Mouse (Mus musculus) adrenal gland, postnatal 25 days (tissue): ENCODE results near the gene Oosp2. TPM values are rescaled to one million over a fixed set of nuclear protein-coding genes. Genes with fewer than 3 reads are reported as not detected.

Experiments
- DNase-seq: peaks from one replicate; pipeline ENCODE4 v3.0.0; 2021; ENCODE audit warnings: mixed read lengths
- long read RNA-seq: library from polyadenylated mRNA; stranded (forward); transcript quantifications from one replicate; pipeline ENCODE4 v2.0.0, GENCODE M21; 2021
- total RNA-seq: library from RNA; stranded (reverse); gene quantifications from 2 replicates; pipeline ENCODE4 v1.2.3, GENCODE M21; 2021

Gene Oosp2
- total RNA-seq, result 0.67 TPM in 1 of 2 replicates, not detected in the other
- long read RNA-seq, partial matches to known transcripts, result 0 of 1 reads
- long read RNA-seq, other reads (novel, unspliced or antisense), result 1 of 1 reads

DNA sequence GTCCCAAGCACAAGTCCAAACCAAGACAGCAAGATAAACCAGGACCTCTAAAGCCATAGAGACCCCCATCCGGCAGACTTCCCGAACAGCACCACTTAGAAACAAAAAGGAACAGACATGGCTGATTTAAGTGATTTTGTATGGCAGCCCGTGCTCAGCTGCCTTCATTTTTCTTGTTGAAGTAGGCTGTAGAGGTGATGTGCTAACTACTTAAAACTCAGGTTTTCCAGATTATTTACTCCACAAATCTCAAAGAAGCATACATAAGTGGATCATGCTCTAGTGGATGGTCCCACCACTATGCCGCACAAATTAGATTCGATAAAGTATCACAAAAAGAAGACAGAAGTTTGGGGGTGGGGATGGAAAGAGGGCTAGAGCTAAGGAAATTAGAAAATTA lies at the start of gene Oosp2:
Oosp2 (minus strand) TSS at position 101 of the 400 bp plus-strand sequence.
- DNase-seq, result no peak

DNA sequence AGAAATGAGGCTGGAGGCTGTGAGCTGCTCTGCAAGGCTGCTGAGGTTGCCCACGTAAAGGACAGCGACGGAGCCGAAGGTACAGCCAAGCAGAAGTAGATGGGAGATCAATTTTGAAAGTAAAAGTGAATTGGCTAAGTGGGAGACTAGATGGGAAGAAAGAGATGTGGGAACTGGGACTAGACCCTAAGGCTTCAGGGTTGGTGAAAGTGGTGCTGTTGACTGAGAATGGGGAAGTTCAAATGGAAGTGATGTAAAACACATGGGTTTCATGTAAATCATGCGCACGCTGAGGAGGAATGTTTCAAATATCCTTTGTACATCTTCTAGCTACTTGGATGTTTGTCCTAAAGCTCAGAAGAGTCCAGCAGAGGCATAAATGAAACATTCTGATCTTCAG lies 38.0 kb upstream of the Oosp2 start:
- no peak for DNase-seq

- no peak for DNase-seq
Measured at GRCm38 (mm10) chr19:11696755-11697154, 36.4 kb upstream of the Oosp2 start, which contains the start of gene Oosp3. TSS of gene Oosp3 (plus strand) at chr19:11697055.

DNA sequence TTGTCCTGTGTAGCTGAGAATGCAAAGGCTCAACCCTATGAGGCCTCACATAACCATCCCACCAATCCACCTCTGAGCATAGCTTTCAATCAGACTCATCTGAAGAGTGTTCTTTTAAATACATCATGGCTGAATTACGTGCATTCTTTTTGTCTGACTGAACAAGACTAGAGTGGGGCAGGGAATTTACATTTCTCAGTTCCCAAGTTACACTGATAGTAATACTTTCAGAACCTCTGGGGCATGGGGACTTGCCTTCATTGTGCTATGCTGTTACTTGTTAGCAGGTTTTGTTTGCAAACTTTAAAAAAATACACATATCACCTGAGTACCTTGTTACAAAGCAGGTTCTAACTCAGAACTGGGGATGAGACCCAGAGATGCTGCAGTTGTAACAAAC lies 31.1 kb upstream of the Oosp2 start:
- no peak for DNase-seq

GRCm38 (mm10) chr19:11690839-11691238 lies 30.5 kb upstream of the Oosp2 start, which contains the start of gene Oosp1:
TSS of gene Oosp1 (minus strand) at chr19:11691150.
- DNase-seq, result no peak

DNA sequence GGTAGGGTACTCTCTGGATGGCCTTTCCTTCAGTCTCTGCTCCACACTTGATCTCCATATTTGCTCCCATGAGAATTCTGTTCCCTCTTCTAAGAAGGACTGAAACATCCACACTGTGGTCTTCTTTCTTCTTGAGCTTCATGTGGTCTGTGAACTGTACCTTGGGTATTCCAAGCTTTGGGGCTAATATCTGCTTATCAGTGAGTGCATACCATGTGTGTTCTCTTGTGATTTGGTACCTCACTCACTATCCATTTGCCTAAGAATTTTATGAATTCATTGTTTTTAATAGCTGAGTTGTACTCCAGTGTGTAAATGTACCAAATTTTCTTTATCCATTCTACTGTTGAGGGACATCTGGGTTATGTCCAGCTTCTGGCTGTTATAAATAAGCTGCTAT lies 1.2 kb upstream of the Oosp2 start:
- no peak for DNase-seq

DNA sequence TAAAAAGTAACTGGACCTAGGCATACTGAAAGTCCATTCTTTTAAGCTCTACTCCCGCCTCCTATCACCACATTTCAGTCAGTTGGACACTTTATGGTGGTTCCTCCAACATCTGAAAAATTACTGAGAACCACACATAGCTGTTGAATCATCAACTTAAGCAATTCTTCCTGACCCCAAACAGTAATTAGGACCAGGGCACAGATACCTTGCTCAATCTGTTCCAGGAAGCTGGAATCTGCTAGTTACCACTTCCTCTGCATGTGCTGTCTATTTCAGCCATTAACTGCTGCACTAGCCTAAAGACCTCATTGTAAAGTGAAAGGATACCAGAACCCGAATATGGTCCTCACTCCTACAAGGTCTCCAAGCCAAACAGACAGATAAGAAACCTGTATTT lies 1.2 kb downstream of the Oosp2 start:
- no peak for DNase-seq

DNA sequence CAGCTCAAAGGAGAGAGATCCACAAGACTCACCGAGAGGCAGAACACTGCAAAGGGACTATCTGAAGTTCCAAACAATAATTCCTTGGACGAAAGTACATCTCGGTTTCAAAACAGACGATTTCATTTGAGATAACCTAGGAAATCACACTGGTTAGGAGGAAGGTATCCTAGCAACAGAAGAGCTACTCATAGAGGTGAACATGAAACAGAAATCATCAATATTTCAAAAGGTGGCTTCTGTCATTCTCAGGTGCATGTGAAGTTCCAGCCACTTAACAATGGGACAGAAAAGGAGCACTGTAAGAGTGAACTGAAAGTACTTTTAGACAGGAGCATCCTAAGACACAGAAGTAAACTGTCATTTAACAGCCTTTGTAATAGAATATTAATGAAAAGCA lies 10.8 kb downstream of the Oosp2 start:
- no peak for DNase-seq

GRCm38 (mm10) chr19:11646166-11646565 lies 14.2 kb downstream of the Oosp2 start:
- no peak for DNase-seq

- no peak for DNase-seq
Measured at GRCm38 (mm10) chr19:11640732-11641131, 19.6 kb downstream of the Oosp2 start, which contains the start of gene Ms4a3. TSS of gene Ms4a3 (minus strand) at chr19:11640851.

DNA sequence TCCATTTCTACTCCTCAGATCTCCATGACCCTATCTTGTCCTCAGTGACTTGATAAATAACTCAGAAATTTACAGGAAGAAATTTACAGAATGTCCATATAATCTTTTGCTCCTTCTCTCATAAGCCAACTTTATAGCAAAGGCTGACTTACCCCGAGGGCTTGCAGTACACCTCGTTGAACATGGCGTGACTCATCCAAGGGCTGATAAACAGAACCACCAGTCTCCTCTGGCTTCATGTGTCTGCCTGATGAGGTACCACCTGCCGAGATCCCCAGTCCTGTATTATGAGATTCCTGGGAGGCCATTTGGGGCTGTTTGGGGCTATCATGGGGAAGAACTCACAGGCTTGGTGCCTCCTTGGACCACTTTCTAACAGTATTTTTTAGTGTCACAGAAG lies 21.3 kb downstream of the Oosp2 start:
- DNase-seq, result no peak

DNA sequence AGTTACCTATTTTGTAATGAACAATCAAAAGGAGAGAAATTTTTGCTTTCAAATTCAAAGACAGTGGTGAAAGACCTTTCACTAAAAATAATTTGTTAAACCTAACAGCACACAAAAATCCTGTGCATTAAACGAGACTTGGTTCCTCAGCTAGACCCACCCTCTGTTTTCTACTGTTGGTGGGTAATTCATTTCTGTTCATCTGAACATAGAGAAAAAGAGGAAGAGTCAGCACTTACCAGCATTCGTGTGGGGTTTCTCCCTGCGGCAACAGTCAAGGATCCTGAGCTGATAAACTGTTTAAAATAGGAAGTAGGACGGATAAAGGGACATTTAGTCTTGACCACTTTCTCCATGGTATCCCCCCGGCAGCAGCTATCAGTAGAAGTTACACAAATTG lies 24.8 kb downstream of the Oosp2 start:
- no peak for DNase-seq

DNA sequence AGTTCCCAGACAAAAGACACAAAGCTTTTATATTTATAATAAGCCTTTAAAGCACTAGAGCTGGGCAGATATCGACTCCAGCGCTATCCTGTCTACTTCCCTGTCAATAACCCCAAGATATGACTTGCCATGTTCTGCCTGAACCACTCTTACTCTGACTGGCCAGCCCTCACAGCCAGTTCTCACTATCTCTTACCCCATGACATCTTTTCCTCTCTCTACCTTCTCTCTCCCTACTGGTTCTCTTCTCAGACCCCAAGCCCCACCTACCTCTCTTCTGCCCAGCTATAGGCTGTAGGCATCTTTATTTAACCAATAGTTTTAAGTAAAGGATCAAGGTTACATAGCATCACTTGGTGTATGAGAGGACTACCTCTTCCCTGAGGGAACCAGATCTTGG lies 26.0 kb downstream of the Oosp2 start:
- DNase-seq, result no peak

DNA sequence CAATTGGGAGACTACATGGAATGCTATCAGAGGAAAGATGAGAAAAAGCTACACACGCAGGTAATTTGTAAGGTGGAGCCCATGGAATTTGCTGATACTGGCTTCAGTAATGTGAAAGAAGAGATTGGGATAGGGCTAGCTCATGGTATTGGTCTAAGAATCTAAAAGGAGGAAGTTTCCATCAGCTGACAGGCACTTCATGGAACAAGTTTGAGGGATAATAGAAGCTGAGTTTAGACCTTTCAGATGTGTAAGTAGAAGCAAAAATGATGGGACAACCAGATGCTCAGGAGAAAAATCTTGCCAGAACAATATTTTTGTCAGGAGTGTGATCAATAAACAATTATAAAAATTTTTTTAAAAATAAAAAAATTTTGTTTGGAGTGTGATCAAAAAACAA lies 26.6 kb downstream of the Oosp2 start:
- DNase-seq, result no peak

DNA sequence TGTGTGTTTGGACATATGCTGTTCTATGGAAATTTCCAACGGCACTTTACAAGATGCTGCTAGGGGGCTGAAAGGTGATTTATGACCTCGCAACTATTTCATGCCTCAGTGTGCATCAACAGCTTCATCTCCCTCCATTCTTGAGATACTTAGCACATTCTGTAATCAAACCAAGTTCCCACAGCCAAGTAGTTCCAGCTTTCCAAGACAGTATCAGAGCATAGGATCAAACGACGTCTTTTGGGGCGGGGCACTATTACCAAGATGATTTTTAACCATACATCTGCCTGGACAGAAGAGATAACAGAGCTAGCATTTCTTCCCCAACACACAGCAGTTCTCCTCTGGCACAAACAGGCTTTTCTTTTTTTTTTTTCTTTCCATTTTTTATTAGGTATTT lies 35.1 kb downstream of the Oosp2 start:
- no peak for DNase-seq

- no peak for DNase-seq
Measured at GRCm38 (mm10) chr19:11624800-11625199, 35.6 kb downstream of the Oosp2 start.

GRCm38 (mm10) chr19:11623551-11623950 lies 36.8 kb downstream of the Oosp2 start, which contains the start of gene Ms4a2:
TSS of gene Ms4a2 (minus strand) at chr19:11623719.
- no peak for DNase-seq

DNA sequence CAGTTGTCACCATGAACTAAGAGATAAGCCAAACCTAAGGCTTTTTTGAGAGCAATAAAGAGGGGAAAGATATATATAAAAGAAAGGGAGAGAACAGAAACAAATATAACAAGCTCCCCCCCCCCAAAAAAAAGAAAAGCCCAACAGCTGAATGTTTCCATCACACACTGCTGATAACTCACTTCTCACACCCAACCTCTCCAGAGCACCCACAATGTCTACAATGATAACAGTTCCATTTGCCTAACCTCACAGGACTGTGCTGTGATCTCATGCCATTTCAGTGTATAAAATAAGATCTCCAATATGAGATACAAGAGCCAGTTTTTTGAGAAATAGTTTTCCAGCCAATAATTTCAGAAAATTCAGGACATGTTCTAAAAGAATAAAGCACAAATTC lies 42.4 kb downstream of the Oosp2 start:
- no peak for DNase-seq

- no peak for DNase-seq
Measured at GRCm38 (mm10) chr19:11614805-11615204, 45.6 kb downstream of the Oosp2 start.

DNA sequence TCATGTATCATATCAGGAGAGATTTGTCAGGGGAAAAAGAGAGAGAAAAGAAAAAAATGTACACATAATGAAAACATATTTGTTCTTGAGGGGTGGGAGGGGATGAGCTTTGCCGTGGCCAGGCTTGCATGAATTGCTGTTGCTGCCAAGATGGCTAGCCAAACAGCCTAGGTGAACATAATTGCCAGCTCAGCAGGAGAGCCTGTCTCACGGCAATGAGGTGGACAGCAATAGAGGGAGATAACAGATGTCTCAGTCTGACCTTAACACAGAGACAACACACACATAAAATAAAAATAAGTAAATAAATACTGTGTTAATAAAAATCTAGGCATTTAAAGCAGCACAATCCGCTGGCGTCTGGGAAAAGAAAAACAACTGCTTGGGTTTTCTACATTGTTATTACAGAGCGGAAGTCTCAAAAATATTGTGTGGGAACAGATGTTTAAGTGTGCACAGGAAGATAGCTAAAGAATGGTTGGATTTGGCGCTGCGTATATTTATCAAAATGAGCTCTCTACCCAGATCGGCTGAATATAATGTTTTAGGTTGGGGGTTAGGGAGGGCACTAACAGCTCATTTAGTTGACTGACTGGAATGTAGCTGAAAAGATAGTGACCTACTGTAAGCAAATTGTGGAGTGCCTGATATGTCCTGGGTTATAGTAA lies 46.4 kb downstream of the Oosp2 start:
- no peak for DNase-seq

DNA sequence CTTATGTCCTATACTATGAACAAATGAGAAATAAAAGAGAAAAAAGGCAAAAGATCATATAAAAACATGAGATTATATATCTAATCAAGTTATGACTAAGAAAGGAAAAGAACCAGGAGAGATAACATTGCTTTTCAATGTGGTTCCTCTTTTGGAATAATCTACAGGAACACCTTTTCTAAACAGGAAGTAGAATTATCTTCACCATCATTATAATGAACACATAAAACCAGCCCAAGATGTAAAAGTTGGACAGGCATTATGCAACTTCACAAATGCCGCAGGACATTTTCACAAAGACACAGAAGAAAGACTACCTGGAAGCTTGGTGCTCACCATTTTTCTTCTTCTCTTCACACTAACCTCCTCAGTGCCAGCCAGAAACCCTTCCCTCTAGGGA lies 47.3 kb downstream of the Oosp2 start:
- DNase-seq, result no peak

GRCm38 (mm10) chr19:11612293-11612692 lies 48.1 kb downstream of the Oosp2 start:
- no peak for DNase-seq

DNA sequence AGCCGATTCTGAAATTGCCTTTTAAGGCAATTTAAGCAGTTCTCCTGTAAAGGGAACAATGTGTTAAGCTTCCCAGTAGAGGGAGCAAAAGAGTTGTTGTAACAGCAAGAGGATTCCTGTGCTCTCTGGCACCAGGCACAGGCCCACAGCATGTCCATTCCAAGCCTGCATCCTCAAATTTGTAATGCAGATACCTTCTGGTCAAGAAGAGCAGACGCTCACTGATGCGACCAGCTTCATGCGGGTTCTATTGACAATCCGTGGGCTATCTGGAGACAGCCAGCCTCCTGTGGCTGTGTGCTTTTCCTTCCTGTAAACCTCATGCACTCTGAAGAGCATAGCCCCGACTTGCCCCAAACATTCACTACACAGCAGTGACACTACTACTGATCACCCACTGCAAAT lies 48.8 kb downstream of the Oosp2 start:
- peak; percentile 22 for DNase-seq

DNA sequence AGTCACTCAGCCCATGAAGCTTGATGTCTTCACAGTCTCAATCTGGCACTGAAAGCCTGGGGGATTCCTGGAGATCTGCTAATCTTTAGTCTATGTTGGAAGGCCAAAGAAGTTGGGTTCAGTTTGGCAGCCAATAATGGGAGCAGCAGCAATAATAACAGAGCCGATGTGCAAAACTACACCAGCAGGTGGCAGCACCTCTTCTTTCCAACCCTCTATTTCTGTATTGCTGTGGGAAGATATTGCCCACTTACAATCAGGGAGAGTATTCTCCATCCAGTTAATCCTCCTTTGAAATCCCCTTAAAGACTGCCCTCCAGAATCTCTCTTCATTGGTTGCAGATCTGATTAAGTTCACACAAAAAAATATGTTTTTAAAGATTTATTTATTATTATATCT lies 52.2 kb downstream of the Oosp2 start:
- DNase-seq, result peak; percentile 50
